Mouse (Mus musculus): ENCODE results near the gene Fkbp1a.

The Fkbp1a gene

DNA sequence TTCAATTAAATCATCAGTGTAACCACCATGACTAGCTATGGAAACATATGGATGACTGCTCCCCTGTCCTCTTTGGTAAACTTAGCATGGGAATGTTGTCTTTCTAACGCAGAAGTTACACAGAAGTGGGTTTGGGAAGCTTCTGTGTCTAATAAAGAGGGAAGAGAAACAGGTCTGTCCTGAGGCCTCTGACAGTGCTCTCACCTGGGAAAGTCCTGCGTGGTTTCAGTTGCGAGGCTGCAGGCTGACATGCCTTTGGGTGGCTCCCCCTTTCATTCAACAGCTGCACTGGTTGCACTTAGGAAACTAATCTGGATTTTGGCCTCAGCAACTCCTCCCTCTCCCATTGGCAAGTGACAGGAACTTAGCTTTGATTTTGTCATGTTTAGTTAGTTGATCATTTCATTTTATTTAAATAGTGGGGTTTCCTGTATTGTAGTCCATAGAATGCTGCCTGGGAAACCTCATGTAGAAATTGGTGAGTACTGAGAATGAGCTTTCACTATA, 7.4 kb downstream of the Fkbp1a start:
- no peak for DNase-seq

DNA sequence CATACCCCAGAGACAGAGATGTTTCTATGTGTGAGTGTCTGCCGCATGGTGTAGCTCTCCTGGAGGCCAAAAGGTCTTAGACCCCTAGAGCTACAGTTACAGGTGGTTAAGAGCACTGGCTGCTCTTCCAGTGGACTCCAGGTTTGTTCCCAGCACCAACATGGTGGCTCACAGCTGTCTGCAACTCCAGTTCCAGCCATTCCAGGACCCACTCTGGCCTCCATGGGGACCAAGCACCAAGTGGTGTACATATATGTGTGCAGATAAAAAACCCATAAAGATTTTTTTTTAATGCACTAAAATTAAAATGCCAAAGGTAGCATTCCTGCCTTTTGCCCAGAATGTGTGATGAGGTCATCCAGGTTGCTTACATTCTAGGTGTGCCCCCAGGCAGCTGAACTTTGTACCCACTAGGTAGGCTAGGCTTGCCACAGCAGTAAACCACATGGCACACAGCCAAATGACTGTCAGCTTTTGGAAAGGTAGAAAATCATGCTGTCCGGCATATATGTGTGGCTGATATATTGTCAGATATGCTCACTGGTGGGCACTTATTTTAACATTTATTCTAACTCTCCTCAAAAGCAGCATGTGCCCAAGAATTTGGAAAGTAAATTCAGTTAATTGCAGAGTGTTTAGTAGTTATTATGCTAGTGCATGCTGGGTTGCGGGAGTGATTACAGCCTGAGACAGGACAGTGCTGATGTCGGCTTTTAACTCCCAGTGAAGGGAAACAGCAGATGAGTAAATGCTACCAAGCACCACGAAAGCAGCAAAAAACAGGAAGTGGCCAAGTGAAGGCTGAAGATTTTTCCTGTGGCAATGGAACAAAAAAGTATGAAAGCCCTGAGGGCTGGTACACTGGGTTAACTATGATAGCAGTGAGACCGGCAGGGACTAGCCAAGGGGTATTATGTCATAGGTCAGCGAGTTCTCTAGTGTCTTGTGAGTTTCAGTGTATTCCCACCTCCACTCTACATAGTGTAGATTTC, 20.9 kb downstream of the Fkbp1a start:
- no peak for DNase-seq

DNA sequence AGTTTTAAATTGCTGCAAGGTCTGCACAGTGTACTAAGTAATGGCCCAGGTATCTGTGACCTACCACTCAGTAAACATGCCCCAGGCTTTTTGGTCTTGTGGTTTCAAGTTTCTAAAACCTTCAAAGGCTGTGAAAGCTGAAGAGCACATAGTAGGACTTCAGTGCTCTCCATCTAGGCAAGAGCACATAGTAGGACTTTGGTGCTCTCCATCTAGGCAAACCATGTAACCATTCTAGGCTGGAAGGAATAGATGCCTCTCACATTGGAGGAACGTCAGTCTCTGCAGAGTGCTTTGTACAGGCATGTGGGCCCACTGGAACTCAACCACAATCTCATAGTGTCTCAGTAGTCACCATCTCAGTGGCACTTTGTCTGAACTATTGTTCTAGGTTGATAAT, 21.7 kb downstream of the Fkbp1a start:
- no peak for DNase-seq

- DNase-seq = no peak
Measured at GRCm38 (mm10) chr2:151564986-151565385, 22.7 kb downstream of the Fkbp1a start.

GRCm38 (mm10) chr2:151566856-151567255, 24.6 kb downstream of the Fkbp1a start:
- DNase-seq = no peak

DNA sequence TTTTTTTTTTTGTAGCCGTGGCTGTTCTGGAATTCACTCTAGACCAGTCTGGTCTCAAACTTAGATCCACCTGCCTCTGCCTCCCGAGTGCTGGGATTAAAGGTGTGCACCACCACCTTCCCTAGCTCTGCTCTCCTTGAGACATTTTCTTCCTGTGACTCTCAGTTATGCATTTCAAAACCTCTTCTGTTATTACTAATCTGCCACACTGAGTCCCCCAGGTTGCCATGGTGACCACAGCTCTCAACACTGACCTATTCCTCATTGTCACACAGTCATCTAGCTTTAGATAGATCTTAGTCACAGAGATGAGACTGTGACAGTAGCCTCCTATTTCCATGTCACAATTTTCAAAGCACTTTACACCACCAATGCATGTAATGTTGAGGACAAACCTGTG, 27.2 kb downstream of the Fkbp1a start:
- DNase-seq = no peak

DNA sequence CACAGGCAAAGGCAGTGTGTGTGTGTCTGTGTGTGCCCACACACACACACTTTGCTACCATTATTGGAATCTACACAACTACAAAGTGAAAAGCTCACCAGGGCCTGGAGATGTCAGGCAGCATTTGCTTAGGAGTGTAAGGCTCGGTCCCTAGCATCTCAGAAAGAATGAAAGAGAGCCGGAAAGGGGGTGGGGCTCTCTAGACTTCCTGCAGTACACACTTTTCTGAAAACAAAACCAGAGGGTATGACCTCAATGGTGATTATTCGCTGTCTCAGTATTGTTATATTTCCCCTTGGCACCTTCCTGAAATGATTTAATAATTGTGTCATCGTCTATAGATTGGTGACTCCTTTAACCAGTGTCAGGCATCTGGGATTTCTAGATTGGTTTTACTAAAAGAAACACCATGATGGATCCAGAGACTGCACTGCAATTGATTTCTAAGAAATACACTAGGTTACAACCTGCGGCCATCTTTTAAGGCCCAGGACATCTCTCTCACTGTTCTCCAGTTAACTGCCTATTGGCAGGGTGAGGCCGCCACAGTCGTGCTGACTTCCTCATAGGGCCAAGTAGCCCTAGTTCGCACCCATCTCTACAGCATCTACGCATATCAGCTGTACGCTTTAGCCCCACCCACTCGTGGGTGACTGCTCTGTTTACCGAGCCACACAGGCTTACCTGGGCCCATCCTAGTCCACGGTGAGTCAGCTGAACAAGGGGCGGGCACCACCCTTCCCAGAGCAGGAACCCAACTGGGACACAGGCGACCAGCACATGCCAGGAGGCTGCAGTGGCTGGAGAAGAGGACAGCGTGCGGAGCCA, 29.8 kb downstream of the Fkbp1a start, which contains the start of gene Sdcbp2:
Gene Sdcbp2, plus strand, starts transcription at position 750 of the 828 bp plus-strand sequence.
- DNase-seq = no peak

GRCm38 (mm10) chr2:151573667-151574066, 31.4 kb downstream of the Fkbp1a start:
- no peak for DNase-seq

DNA sequence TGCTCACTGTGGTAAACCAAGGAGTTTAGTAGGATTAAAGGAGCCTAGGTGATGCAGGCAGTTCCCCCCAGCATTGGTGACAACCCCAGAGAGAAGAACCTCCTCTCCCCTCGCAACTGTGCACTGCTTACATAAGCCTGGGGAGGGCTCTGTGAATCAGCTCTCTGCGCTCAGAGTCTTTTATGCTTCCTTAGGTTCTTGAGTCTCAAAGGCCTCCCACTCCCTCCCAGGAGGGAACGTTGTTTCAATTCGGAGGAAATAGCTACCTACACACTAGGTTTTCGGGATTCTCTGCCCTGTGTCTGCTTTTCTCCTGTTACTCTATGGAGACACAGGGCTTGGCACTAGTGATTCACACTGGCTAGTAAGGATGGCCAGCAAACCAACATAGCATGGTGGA, 32.3 kb downstream of the Fkbp1a start:
- DNase-seq = no peak

DNA sequence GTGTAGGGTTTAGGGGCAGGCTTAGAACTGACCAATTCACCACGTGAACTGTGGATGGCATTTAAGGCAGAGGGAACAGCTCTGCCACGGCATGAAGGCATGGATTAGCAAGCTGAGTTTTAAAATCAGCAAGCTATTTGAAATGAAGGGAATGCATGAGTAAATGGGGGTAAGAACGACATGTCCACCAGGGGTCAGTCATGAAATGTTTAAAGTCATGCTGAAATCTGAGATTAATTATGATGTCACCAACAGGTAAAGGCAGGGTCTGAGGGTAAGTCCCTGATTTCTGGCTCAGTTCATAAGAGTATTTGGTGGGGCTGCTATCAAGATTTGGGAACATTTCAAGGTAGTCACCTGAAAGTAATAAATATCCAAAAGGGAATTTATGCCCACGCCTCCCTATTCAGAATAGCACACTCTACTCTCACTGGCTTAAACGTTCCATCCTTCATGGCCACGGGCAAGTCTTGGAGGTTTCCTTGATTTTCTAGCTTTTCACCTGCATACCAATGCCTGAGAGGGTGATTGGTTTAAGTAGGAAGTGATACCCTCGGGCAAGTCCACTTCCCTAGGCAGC, 32.9 kb downstream of the Fkbp1a start:
- no peak for DNase-seq

GRCm38 (mm10) chr2:151575699-151576389, 33.6 kb downstream of the Fkbp1a start:
- DNase-seq = peak; percentile 73

DNA sequence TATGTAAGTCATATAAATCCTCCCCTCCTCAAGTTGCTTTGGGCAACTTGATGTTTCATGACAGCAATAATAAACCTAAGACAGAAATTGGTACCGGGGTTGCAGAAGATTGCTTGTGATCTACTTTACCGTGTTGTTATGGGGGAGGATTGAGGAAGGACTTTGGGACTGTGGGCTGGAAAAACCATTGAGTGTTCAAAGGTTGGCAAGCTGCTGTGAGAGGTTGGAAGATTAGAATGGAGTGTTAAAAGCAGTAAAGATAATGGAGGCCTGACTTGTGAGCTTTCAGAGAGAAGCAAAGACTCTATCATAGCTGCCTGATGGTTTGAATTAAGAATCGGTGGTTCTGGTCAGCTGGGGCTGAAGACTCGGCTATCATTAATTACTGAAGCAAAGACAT, 36.9 kb downstream of the Fkbp1a start:
- DNase-seq = no peak

DNA sequence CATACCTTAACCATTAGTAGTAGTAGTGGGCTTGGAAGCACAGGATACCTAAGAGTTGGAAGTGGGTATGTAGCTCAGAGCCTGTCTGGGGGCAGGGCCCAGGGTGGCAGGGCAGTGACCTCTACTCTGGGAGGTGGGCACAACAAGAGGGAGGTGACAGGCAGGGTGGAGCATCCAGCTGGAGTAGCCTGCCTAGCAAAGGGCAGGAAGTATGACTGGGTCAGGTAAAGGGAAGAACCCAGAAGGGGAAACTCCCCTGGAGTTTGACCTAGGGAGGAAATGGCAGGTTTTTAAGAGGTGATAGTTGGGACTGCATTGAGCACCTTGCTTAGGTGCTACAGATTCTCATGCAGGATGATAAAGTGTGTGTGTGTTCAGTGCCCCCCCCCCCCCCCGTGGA, 38.7 kb downstream of the Fkbp1a start:
- no peak for DNase-seq

- no peak for DNase-seq
Measured at GRCm38 (mm10) chr2:151585934-151586333, 43.7 kb downstream of the Fkbp1a start.

- no peak for DNase-seq
Measured at GRCm38 (mm10) chr2:151586807-151587206, 44.5 kb downstream of the Fkbp1a start.

DNA sequence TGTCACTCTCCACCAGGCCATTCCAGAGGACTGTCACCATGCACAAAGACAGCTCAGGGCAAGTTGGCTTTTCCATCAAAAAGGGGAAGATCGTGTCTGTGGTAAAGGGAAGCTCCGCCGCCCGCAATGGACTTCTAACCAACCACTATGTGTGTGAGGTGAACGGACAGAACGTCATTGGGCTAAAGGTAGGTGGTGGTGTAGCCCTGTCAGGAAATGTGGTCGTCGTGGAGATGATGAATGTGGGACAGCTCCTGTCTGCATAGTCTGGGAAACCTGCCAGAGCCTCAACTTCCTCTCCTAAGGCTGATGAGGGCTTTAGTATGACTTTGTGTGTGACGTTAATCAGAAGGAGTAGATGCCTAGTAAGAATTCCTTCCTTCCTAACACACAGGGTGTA, 45.0 kb downstream of the Fkbp1a start:
- no peak for DNase-seq

DNA sequence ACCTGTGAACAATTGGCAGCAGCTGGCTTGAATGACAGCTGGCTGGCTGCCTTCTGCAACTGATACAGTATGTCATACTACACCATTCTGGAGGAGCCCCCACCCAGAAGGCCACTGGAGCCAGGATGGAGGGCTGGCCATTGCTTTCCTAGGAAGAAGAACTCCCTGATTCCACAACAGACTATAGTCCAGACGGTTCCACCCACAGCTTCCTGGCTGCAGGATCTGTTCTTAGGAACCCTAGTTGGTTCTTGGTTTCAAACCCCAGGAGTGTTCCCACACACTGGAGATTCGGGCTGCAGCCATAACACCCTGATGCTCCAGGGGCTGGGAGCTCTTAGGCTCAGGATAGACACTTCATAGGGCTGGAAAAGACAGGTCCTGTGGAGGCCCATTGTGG, 55.8 kb downstream of the Fkbp1a start:
- no peak for DNase-seq

GRCm38 (mm10) chr2:151602106-151602505, 59.8 kb downstream of the Fkbp1a start:
- no peak for DNase-seq

DNA sequence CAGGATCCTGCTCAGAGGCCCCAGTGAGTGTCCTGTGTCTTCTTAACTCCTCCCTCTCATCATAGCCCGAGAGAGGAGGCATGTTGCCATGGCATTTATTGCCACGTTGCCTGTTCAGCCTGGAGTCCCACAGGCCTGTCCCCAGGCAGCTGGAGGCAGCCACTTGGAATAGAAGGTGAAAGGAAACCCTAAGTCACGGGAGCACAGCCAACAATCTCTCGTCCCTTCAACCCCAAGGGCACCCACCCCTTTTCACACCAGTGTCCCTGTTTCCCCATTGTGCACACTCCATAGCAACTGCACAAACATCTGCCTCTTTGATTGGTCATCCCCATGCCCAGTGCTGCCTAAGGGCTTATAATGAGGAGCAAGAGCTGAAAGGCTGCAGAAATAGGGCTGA, 61.3 kb downstream of the Fkbp1a start:
- DNase-seq = no peak

DNA sequence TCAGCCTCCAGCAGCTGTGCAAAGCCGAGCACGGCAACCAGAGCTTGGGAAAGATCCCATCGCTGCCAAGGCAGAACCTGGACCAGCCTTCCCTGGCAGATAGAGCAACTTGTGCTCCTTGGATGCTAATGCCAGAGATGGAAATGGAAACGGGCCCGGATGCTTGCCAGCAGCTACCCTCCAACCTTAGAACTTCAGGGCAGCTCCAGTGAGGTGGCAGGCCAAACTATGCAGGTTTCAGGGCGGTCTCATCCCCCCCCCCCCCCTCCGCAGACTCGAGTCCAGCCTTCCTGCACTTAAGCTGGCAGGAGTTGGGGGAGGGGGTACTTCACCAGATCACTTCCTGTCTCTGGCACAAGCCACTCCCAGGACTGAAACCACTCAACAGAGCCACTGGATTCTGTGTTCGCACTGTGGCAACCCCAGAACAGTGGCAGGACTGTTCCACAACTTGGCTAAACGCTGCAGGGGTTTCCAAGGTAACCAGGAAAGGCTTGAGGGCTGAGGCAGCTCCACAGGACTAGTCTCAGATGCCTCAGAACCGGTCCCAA, 63.2 kb downstream of the Fkbp1a start:
- DNase-seq = peak; percentile 24

GRCm38 (mm10) chr2:151608435-151608834, 66.2 kb downstream of the Fkbp1a start:
- DNase-seq = no peak

DNA sequence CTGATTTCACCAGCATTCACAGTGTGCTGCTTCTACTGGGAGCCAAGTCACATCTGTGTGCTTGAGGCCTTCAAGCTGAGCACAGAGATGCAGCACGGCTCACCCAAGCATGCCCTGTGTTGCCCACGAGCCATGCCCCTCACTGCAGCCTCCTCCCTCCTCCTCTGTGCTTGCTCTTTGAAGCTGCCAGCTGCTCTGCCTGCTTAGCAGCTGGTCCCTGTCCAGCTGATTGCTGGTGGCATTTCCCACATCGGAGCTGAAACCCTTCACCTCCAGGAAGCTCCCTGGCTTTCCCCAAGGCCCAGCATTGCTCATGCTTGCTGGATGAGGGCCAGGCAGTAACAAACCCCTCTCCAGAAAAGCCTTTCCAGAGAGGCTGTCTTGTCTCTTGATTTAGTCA, 67.7 kb downstream of the Fkbp1a start:
- DNase-seq = no peak
